10 mouse cellular contexts compared by ENCODE assay signal in genomic region chr16:96757588-96758313, GRCm38 (mm10).
DNase-seq lines count a peak whose midpoint lies in the region; ATAC-seq and TF ChIP-seq lines count a peak whose summit lies in the region.
"Had no signal": no experiment of that assay in that cellular context is flagged by ENCODE, and none has a peak within 500 bp of the region (broad histone marks: within the 10 kb centered on the region; RNA-seq: fewer than 3 reads in every experiment).

No protein-coding gene starts in this region.

- no peaks in the 10 kb centered on the region for H3K36me3 ChIP-seq in heart, embryonic 10.5 days
- no peaks in the 10 kb centered on the region for H3K36me3 ChIP-seq in E14TG2a.4 (ENCODE audit: insufficient read depth, low read length)
- H3K36me3 ChIP-seq in embryonic facial prominence, embryonic 12.5 days, result no peaks in the 10 kb centered on the region
- no peaks in the 10 kb centered on the region for H3K36me3 ChIP-seq in midbrain, embryonic 10.5 days
- no peaks in the 10 kb centered on the region for H3K36me3 ChIP-seq in limb, embryonic 10.5 days

- no peaks in the 10 kb centered on the region for H3K9me3 ChIP-seq in heart, embryonic 10.5 days
- no peaks in the 10 kb centered on the region for H3K9me3 ChIP-seq in E14TG2a.4 (ENCODE audit: low read length)
- no peaks in the 10 kb centered on the region for H3K9me3 ChIP-seq in embryonic facial prominence, embryonic 12.5 days
- H3K9me3 ChIP-seq in midbrain, embryonic 10.5 days (replicated peaks), result no peaks in the 10 kb centered on the region
- H3K9me3 ChIP-seq in limb, embryonic 10.5 days (replicated peaks), result no peaks in the 10 kb centered on the region

- H3K4me1 ChIP-seq in heart, embryonic 10.5 days, result peaks cover 33% of the 10 kb centered on the region
- peaks cover 34% of the 10 kb centered on the region for H3K4me1 ChIP-seq in E14TG2a.4 (replicated peaks; ENCODE audit: low read depth, low read length)
- H3K4me1 ChIP-seq in embryonic facial prominence, embryonic 12.5 days, result peaks cover 14% of the 10 kb centered on the region
- peaks cover 48% of the 10 kb centered on the region for H3K4me1 ChIP-seq in midbrain, embryonic 10.5 days
- H3K4me1 ChIP-seq in limb, embryonic 10.5 days, result peaks cover 24% of the 10 kb centered on the region

- no peak overlapping the region for H3K9ac ChIP-seq in embryonic facial prominence, embryonic 12.5 days

- no peak overlapping the region for H3K27ac ChIP-seq in heart, embryonic 10.5 days
- H3K27ac ChIP-seq in embryonic facial prominence, embryonic 12.5 days, result no peak overlapping the region
- H3K27ac ChIP-seq in midbrain, embryonic 10.5 days (replicated peaks), result peak overlapping the region; percentile 67; the same call in 1 of the 2 replicates
- no peak overlapping the region for H3K27ac ChIP-seq in limb, embryonic 10.5 days
- H3K27ac ChIP-seq: stomach, postnatal 0 days had no signal

- TF ChIP-seq CTCF in E14TG2a.4 (conservative IDR thresholded peaks at IDR 0.05; ENCODE audit: low read length), result no peak

- H3K27me3 ChIP-seq in heart, embryonic 10.5 days (ENCODE audit: insufficient read depth, poor library complexity, severe bottlenecking), result peaks cover 23% of the 10 kb centered on the region
- peaks cover 5% of the 10 kb centered on the region; the same call in 1 of the 2 replicates for H3K27me3 ChIP-seq in E14TG2a.4 (ENCODE audit: insufficient read depth, low read length)
- peaks cover 7% of the 10 kb centered on the region; the same call in 1 of the 2 replicates for H3K27me3 ChIP-seq in embryonic facial prominence, embryonic 12.5 days
- H3K27me3 ChIP-seq in midbrain, embryonic 10.5 days (ENCODE audit: low read depth, poor library complexity, severe bottlenecking), result peaks cover 11% of the 10 kb centered on the region; the same call in 1 of the 2 replicates
- H3K27me3 ChIP-seq in limb, embryonic 10.5 days (ENCODE audit: low read depth, poor library complexity, severe bottlenecking), result peaks cover 22% of the 10 kb centered on the region

- 3% methylated on average over 9 of the region's 9 CpGs for WGBS in heart, embryonic 10.5 days
- 3% methylated on average over 9 of the region's 9 CpGs for WGBS in embryonic facial prominence, embryonic 12.5 days
- 2% methylated on average over 9 of the region's 9 CpGs for WGBS in midbrain, embryonic 10.5 days
- 5% methylated on average over 9 of the region's 9 CpGs for WGBS in limb, embryonic 10.5 days

- 0 out of 2 replicates have a peak overlapping the region, but pooled peaks have one; percentile 1 for H3K4me2 ChIP-seq in embryonic facial prominence, embryonic 12.5 days (replicated peaks)

- DNase-seq in heart, embryonic 10.5 days (ENCODE audit: low spot score), result no peak
- no peak for DNase-seq in heart, adult 9 months (ENCODE audit: low spot score in 2 of 2)
- peak; percentile 36 for DNase-seq in midbrain, embryonic 10.5 days (ENCODE audit: low spot score)
- no peak for DNase-seq in limb, embryonic 10.5 days (ENCODE audit: low spot score)
- no peak for DNase-seq in thymus, postnatal 4 days
- DNase-seq: B cell, adult 2 months had no signal

- no peak for ATAC-seq in embryonic facial prominence, embryonic 12.5 days (ENCODE audit: insufficient number of reproducible peaks, insufficient read depth, low FRiP score, low TSS enrichment)
- no peak for ATAC-seq in cerebellum, adult (ENCODE audit: insufficient number of reproducible peaks, low FRiP score, low TSS enrichment)

- 0 out of 2 replicates have a peak overlapping the region, but pooled peaks have one; percentile 15 for H3K4me3 ChIP-seq in heart, embryonic 10.5 days
- peak overlapping the region; percentile 41 for H3K4me3 ChIP-seq in E14TG2a.4 (replicated peaks; ENCODE audit: low read length)
- no peak overlapping the region for H3K4me3 ChIP-seq in embryonic facial prominence, embryonic 12.5 days
- peak overlapping the region; percentile 22; the same call in 1 of the 2 replicates for H3K4me3 ChIP-seq in midbrain, embryonic 10.5 days
- H3K4me3 ChIP-seq in limb, embryonic 10.5 days, result no peak overlapping the region

Comparison
In these comparisons a context has a peak if more than half of its experiments do, and no peak if none do; other contexts are left out.
1. H3K4me3 ChIP-seq: peak in heart, embryonic 10.5 days (single experiment), E14TG2a.4 (single experiment) and midbrain, embryonic 10.5 days (single experiment); none in embryonic facial prominence, embryonic 12.5 days (single experiment) and limb, embryonic 10.5 days (single experiment).